Mouse (Mus musculus) MEL (cell line): ENCODE measurements at regions not wholly inside any gene's neighbourhood (a gene's known extent, or its start where the extent isn't known, plus 50 kb on each side); places are given as distances from the start of the nearest gene placed in this dataset.

Experiments
- DNase-seq: peaks from one replicate; pipeline ENCODE4 v3.0.0; 2011; ENCODE audit warnings: low read depth, low spot score
- H3K27ac ChIP-seq: 2 replicates; pipeline ENCODE4 v1.5.1; 2012; ENCODE audit warnings: low read depth, mild to moderate bottlenecking, control low read depth, low read length, moderate library complexity; ENCODE audit not compliant: control insufficient read depth
- H3K27me3 ChIP-seq, 2 experiments: fragments of 150-350 bp in 1 of 2; sonication (generic) in 1 of 2; 2 replicates each; pipeline ENCODE4 v1.6.1; 2012; ENCODE audit warnings: low read length in 2 of 2, mild to moderate bottlenecking in 2 of 2, improper control_type of control experiment in 1 of 2, moderate library complexity in 1 of 2; ENCODE audit not compliant: insufficient read depth in 2 of 2, control insufficient read depth in 1 of 2
- H3K36me3 ChIP-seq, 2 experiments: 2 replicates each; pipeline ENCODE4 v1.6.1; 2012 to 2014; ENCODE audit warnings: low read length in 2 of 2, improper control_type of control experiment in 1 of 2, inconsistent platforms in 1 of 2, mild to moderate bottlenecking in 1 of 2; ENCODE audit not compliant: insufficient read depth in 2 of 2, control insufficient read depth in 1 of 2
- H3K4me1 ChIP-seq, 2 experiments: fragments of 150-350 bp in 1 of 2; sonication (generic) in 1 of 2; 2 replicates each; pipeline ENCODE4 v1.6.1; 2012; ENCODE audit warnings: low read length in 2 of 2, improper control_type of control experiment in 1 of 2, mild to moderate bottlenecking in 1 of 2; ENCODE audit not compliant: insufficient read depth in 2 of 2, control insufficient read depth in 1 of 2
- H3K4me3 ChIP-seq, 2 experiments: fragments of 150-350 bp in 1 of 2; sonication (generic) in 1 of 2; 2 replicates each; pipeline ENCODE4 v1.5.1; 2012; ENCODE audit warnings: low read depth in 2 of 2, low read length in 2 of 2, mild to moderate bottlenecking in 2 of 2, moderate library complexity in 2 of 2, control low read depth in 1 of 2, improper control_type of control experiment in 1 of 2; ENCODE audit not compliant: control insufficient read depth in 1 of 2, insufficient read depth in 1 of 2
- H3K79me2 ChIP-seq: 2 replicates; pipeline ENCODE4 v1.6.1; 2012; ENCODE audit warnings: mild to moderate bottlenecking, low read length, moderate library complexity; ENCODE audit not compliant: control insufficient read depth, poor library complexity, insufficient read depth
- H3K9ac ChIP-seq: 2 replicates; pipeline ENCODE4 v1.6.1; 2012; ENCODE audit warnings: low read depth, mild to moderate bottlenecking, control low read depth, low read length, moderate library complexity; ENCODE audit not compliant: control insufficient read depth, poor library complexity, severe bottlenecking
- H3K9me3 ChIP-seq: fragments of 150-350 bp; sonication (generic); replicated peaks from 2 replicates; pipeline ENCODE4 v1.6.1; 2012; ENCODE audit warnings: mild to moderate bottlenecking, low read length, improper control_type of control experiment, moderate library complexity; ENCODE audit not compliant: insufficient read depth
- BHLHE40 ChIP-seq: IDR thresholded peaks from 2 replicates; pipeline ENCODE4 v1.6.1; 2012; ENCODE audit warnings: low read depth, mild to moderate bottlenecking, inconsistent platforms, low read length, improper control_type of control experiment, borderline replicate concordance
- CHD1 ChIP-seq: IDR thresholded peaks from 2 replicates; pipeline ENCODE4 v1.6.1; 2012; ENCODE audit warnings: low read depth, mild to moderate bottlenecking, inconsistent platforms, low read length, improper control_type of control experiment
- CTCF ChIP-seq, 3 experiments: IDR thresholded peaks in 2 of 3; conservative IDR thresholded peaks in 1 of 3; 2 replicates each; pipeline ENCODE4 v1.5.1; 2011 to 2012; ENCODE audit warnings: low read length in 3 of 3, low read depth in 2 of 3, mild to moderate bottlenecking in 2 of 3, improper control_type of control experiment in 1 of 3, inconsistent platforms in 1 of 3, mixed read lengths in 1 of 3, moderate library complexity in 1 of 3; ENCODE audit not compliant: control insufficient read depth in 1 of 3, insufficient read depth in 1 of 3, poor library complexity in 1 of 3, severe bottlenecking in 1 of 3
- E2F4 ChIP-seq: IDR thresholded peaks from 2 replicates; pipeline ENCODE4 v1.6.1; 2011; ENCODE audit warnings: low read depth, low read length, improper control_type of control experiment, borderline replicate concordance
- EP300 ChIP-seq, 2 experiments: IDR thresholded peaks; 2 replicates each; pipeline ENCODE4 v1.6.1; 2011; ENCODE audit warnings: improper control_type of control experiment in 2 of 2, low read length in 2 of 2, low read depth in 1 of 2, mild to moderate bottlenecking in 1 of 2
- ETS1 ChIP-seq: IDR thresholded peaks from 2 replicates; pipeline ENCODE4 v1.6.1; 2012; ENCODE audit warnings: low read depth, mild to moderate bottlenecking, inconsistent platforms, low read length, improper control_type of control experiment, moderate library complexity
- GABPA ChIP-seq: IDR thresholded peaks from 2 replicates; pipeline ENCODE4 v1.6.1; 2012; ENCODE audit warnings: low read depth, mild to moderate bottlenecking, inconsistent platforms, low read length, improper control_type of control experiment, moderate library complexity
- GATA1 ChIP-seq: IDR thresholded peaks from 2 replicates; pipeline ENCODE4 v1.6.1; 2011; ENCODE audit warnings: low read depth, low read length, improper control_type of control experiment
- HCFC1 ChIP-seq: IDR thresholded peaks from 2 replicates; pipeline ENCODE4 v1.6.1; 2012; ENCODE audit warnings: low read depth, mild to moderate bottlenecking, inconsistent platforms, low read length, improper control_type of control experiment, moderate library complexity
- JUND ChIP-seq: IDR thresholded peaks from 2 replicates; pipeline ENCODE4 v1.6.1; 2011; ENCODE audit warnings: low read depth, mild to moderate bottlenecking, improper control_type of control experiment, low read length
- MAFK ChIP-seq: IDR thresholded peaks from 2 replicates; pipeline ENCODE4 v1.6.1; 2011; ENCODE audit warnings: low read depth, mild to moderate bottlenecking, low read length, improper control_type of control experiment, borderline replicate concordance
- MAZ ChIP-seq: IDR thresholded peaks from 2 replicates; pipeline ENCODE4 v1.6.1; 2012; ENCODE audit warnings: low read depth, mild to moderate bottlenecking, inconsistent platforms, low read length, improper control_type of control experiment
- MEF2A ChIP-seq: IDR thresholded peaks from 2 replicates; pipeline ENCODE4 v1.6.1; 2014; ENCODE audit warnings: low read depth, mild to moderate bottlenecking, inconsistent platforms, low read length, improper control_type of control experiment; ENCODE audit not compliant: poor library complexity, insufficient replicate concordance, severe bottlenecking; ENCODE audit errors: extremely low read depth
- MYB ChIP-seq: IDR thresholded peaks from 2 replicates; pipeline ENCODE4 v1.6.1; 2011; ENCODE audit warnings: mild to moderate bottlenecking, low read depth, low read length, improper control_type of control experiment
- NRF1 ChIP-seq: IDR thresholded peaks from 2 replicates; pipeline ENCODE4 v1.6.1; 2014; ENCODE audit warnings: low read depth, mild to moderate bottlenecking, inconsistent platforms, low read length, improper control_type of control experiment, moderate library complexity; ENCODE audit not compliant: poor library complexity, insufficient read depth, severe bottlenecking
- RCOR1 ChIP-seq: IDR thresholded peaks from 2 replicates; pipeline ENCODE4 v1.6.1; 2012; ENCODE audit warnings: low read depth, mild to moderate bottlenecking, inconsistent platforms, low read length, improper control_type of control experiment
- SIN3A ChIP-seq: IDR thresholded peaks from 2 replicates; pipeline ENCODE4 v1.6.1; 2012; ENCODE audit warnings: low read length, improper control_type of control experiment, inconsistent platforms
- SMC3 ChIP-seq: IDR thresholded peaks from 2 replicates; pipeline ENCODE4 v1.6.1; 2011; ENCODE audit warnings: low read depth, low read length, improper control_type of control experiment
- TAL1 ChIP-seq: IDR thresholded peaks from 2 replicates; pipeline ENCODE4 v1.6.1; 2012; ENCODE audit warnings: mild to moderate bottlenecking, inconsistent platforms, low read length, moderate library complexity, mixed read lengths
- TBP ChIP-seq: IDR thresholded peaks from 2 replicates; pipeline ENCODE4 v1.8.0; 2011; ENCODE audit warnings: low read depth, low read length, improper control_type of control experiment
- TCF12 ChIP-seq: IDR thresholded peaks from 2 replicates; pipeline ENCODE4 v1.6.1; 2014; ENCODE audit warnings: low read depth, mild to moderate bottlenecking, inconsistent platforms, low read length, improper control_type of control experiment, moderate library complexity
- USF1 ChIP-seq: IDR thresholded peaks from 2 replicates; pipeline ENCODE4 v1.6.1; 2014; ENCODE audit warnings: low read depth, mild to moderate bottlenecking, inconsistent platforms, low read length, improper control_type of control experiment, moderate library complexity
- USF2 ChIP-seq, 2 experiments: IDR thresholded peaks; 2 replicates each; pipeline ENCODE4 v1.6.1; 2011 to 2012; ENCODE audit warnings: improper control_type of control experiment in 2 of 2, low read length in 2 of 2, borderline replicate concordance in 1 of 2, inconsistent platforms in 1 of 2, low read depth in 1 of 2, mild to moderate bottlenecking in 1 of 2; ENCODE audit not compliant: insufficient read depth in 1 of 2
- ZC3H11A ChIP-seq: IDR thresholded peaks from 2 replicates; pipeline ENCODE4 v1.6.1; 2012; ENCODE audit warnings: low read depth, mild to moderate bottlenecking, inconsistent platforms, low read length, improper control_type of control experiment
- ZKSCAN1 ChIP-seq: IDR thresholded peaks from 2 replicates; pipeline ENCODE4 v1.6.1; 2012; ENCODE audit warnings: low read depth, mild to moderate bottlenecking, inconsistent platforms, low read length, improper control_type of control experiment, moderate library complexity
- ZMIZ1 ChIP-seq: IDR thresholded peaks from 2 replicates; pipeline ENCODE4 v1.6.1; 2012; ENCODE audit warnings: low read depth, mild to moderate bottlenecking, inconsistent platforms, low read length, improper control_type of control experiment, moderate library complexity
- ZNF384 ChIP-seq: IDR thresholded peaks from 2 replicates; pipeline ENCODE4 v1.6.1; 2012; ENCODE audit warnings: low read depth, mild to moderate bottlenecking, inconsistent platforms, low read length, improper control_type of control experiment

- H3K4me1 ChIP-seq: no peaks in the 10 kb centered on the region
- H3K4me3 ChIP-seq: no peak overlapping the region
- no peaks in the 10 kb centered on the region for H3K9me3 ChIP-seq
- no peak for DNase-seq
- H3K79me2 ChIP-seq: no peaks in the 10 kb centered on the region
- TF ChIP-seq MAZ (no peak), TCF12 (no peak), USF1 (no peak), JUND (no peak), CTCF (IDR thresholded peaks at IDR 0.05 in 2 of 3, conservative IDR thresholded peaks at IDR 0.05 in 1 of 3; ENCODE audit: control insufficient read depth in 1 of 3, insufficient read depth in 1 of 3, low read depth in 2 of 3, low read length in 3 of 3, poor library complexity in 1 of 3, severe bottlenecking in 1 of 3) (no peak), MAFK (no peak), ETS1 (no peak), SIN3A (no peak), TBP (no peak), ZC3H11A (no peak), USF2 (IDR thresholded peaks at IDR 0.05; ENCODE audit: borderline replicate concordance in 1 of 2, insufficient read depth in 1 of 2, low read depth in 1 of 2, low read length in 2 of 2) (no peak)
- no peak overlapping the region for H3K9ac ChIP-seq
- no peak overlapping the region for H3K27ac ChIP-seq
- H3K27me3 ChIP-seq: peaks cover 1 to 2% of the 10 kb centered on the region in 2 experiments; a peak in 3 of 4 replicates
- no peaks in the 10 kb centered on the region for H3K36me3 ChIP-seq
Observed at GRCm38 (mm10) chr12:44145321-44145720, 64.8 kb downstream of the Dnajb9 start.

DNA sequence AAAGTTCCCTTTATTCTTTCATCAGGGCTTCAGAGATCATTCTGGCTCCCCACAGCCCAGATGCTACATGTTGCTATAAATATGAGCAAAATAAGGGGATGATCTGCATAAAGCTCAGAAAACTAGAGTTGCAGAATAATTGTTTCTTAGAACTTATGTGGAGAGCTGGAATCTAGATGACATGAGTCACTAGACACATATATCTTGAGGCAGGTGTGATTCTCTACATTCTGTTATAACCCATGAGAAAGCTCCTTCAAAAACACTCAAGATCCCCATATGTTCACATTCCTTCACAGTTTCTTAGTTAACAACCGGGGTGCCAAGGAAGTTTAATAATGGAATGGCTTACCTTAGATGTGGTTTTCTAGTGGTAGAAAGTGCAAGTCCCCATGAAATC is 71.1 kb downstream of the Dnajb9 start:
- peaks cover 0 to 1% of the 10 kb centered on the region in 2 experiments; a peak in 2 of 4 replicates for H3K27me3 ChIP-seq
- TF ChIP-seq HCFC1: no peak
- no peak for TF ChIP-seq SMC3
- no peak for TF ChIP-seq EP300 (IDR thresholded peaks at IDR 0.05; ENCODE audit: low read depth in 1 of 2, low read length in 2 of 2)
- TF ChIP-seq NRF1: no peak
- TF ChIP-seq MEF2A: no peak
- no peak for TF ChIP-seq CTCF (IDR thresholded peaks at IDR 0.05 in 2 of 3, conservative IDR thresholded peaks at IDR 0.05 in 1 of 3; ENCODE audit: control insufficient read depth in 1 of 3, insufficient read depth in 1 of 3, low read depth in 2 of 3, low read length in 3 of 3, poor library complexity in 1 of 3, severe bottlenecking in 1 of 3)
- no peak for TF ChIP-seq CHD1
- TF ChIP-seq ZMIZ1: no peak
- no peak for TF ChIP-seq GATA1
- no peak for TF ChIP-seq GABPA
- TF ChIP-seq ZNF384: no peak
- TF ChIP-seq E2F4: no peak
- no peak for TF ChIP-seq ZKSCAN1
- TF ChIP-seq BHLHE40: no peak
- TF ChIP-seq MYB: no peak
- no peak for TF ChIP-seq TBP
- TF ChIP-seq TAL1: no peak
- no peak for TF ChIP-seq USF2 (IDR thresholded peaks at IDR 0.05; ENCODE audit: borderline replicate concordance in 1 of 2, insufficient read depth in 1 of 2, low read depth in 1 of 2, low read length in 2 of 2)
- TF ChIP-seq RCOR1: no peak
- TF ChIP-seq USF1: no peak
- H3K4me3 ChIP-seq: no peak overlapping the region
- DNase-seq: no peak
- H3K9ac ChIP-seq: no peak overlapping the region
- H3K79me2 ChIP-seq: no peaks in the 10 kb centered on the region
- no peaks in the 10 kb centered on the region for H3K36me3 ChIP-seq
- H3K4me1 ChIP-seq: no peaks in the 10 kb centered on the region
- H3K9me3 ChIP-seq: no peaks in the 10 kb centered on the region
- H3K27ac ChIP-seq: no peak overlapping the region
